In genomic region chr16:18351313-18352055, GRCm38 (mm10) we compare ENCODE assay signal across 8 mouse cellular contexts. TPM values are rescaled to one million over a fixed set of nuclear protein-coding genes. Genes with fewer than 3 reads are reported as not detected.
DNase-seq lines count a peak whose midpoint lies in the region; ATAC-seq and TF ChIP-seq lines count a peak whose summit lies in the region.

No protein-coding gene starts in this region.

- WGBS in heart, embryonic 12.5 days, result 49% methylated on average over 5 of the region's 5 CpGs
- 46% methylated on average over 5 of the region's 5 CpGs for WGBS in cerebellum, adult 2 months
- 61% methylated on average over 5 of the region's 5 CpGs for WGBS in intestine, embryonic 15.5 days

- no peak for TF ChIP-seq POLR2A in cerebellum, adult 2 months (IDR thresholded peaks at IDR 0.05; ENCODE audit: borderline replicate concordance, insufficient read depth, low read length)

- H3K27me3 ChIP-seq in heart, embryonic 12.5 days (replicated peaks), result peaks cover 25% of the 10 kb centered on the region
- H3K27me3 ChIP-seq in cerebellum, adult 2 months (ENCODE audit: control insufficient read depth, insufficient read depth, low read length), result no peaks in the 10 kb centered on the region
- peaks cover 12% of the 10 kb centered on the region for H3K27me3 ChIP-seq in intestine, embryonic 15.5 days (replicated peaks)

- H3K9me3 ChIP-seq in heart, embryonic 12.5 days (replicated peaks), result no peaks in the 10 kb centered on the region
- H3K9me3 ChIP-seq in intestine, embryonic 15.5 days, result no peaks in the 10 kb centered on the region

- DNase-seq in heart, postnatal 10 days, result peak; percentile 40 to 59
- peak; percentile 60 for DNase-seq in right cerebral cortex, postnatal 14 days
- no peak for DNase-seq in right cerebral cortex, postnatal 25 days
- DNase-seq in cerebellum, adult 2 months, result peak; percentile 67 to 68
- DNase-seq in kidney, postnatal 10 days, result peak; percentile 81
- peak; percentile 67 for DNase-seq in retina, postnatal 1 day

- H3K4me1 ChIP-seq in heart, embryonic 12.5 days (replicated peaks), result peaks cover 18% of the 10 kb centered on the region
- peaks cover 24% of the 10 kb centered on the region for H3K4me1 ChIP-seq in cerebellum, adult 2 months (ENCODE audit: control insufficient read depth, insufficient read depth, low read length)
- H3K4me1 ChIP-seq in intestine, embryonic 15.5 days (replicated peaks), result 0 out of 2 replicates have a peak, but pooled peaks cover 6% of the 10 kb centered on the region

- peak; percentile 75 for TF ChIP-seq CTCF in cerebellum, adult 2 months (IDR thresholded peaks at IDR 0.05; ENCODE audit: borderline replicate concordance, insufficient read depth, low read depth, low read length)

- H3K27ac ChIP-seq in heart, embryonic 12.5 days (ENCODE audit: poor library complexity, severe bottlenecking), result no peak overlapping the region
- H3K27ac ChIP-seq in cerebellum, adult 2 months (ENCODE audit: insufficient read depth, low read length), result no peak overlapping the region
- no peak overlapping the region for H3K27ac ChIP-seq in intestine, embryonic 15.5 days

- no peak overlapping the region for H3K9ac ChIP-seq in heart, embryonic 12.5 days
- H3K9ac ChIP-seq in intestine, embryonic 15.5 days, result no peak overlapping the region

- H3K4me3 ChIP-seq in heart, embryonic 12.5 days, result no peak overlapping the region
- H3K4me3 ChIP-seq in cerebellum, adult 2 months (replicated peaks; ENCODE audit: insufficient read depth, low read depth, low read length), result no peak overlapping the region
- H3K4me3 ChIP-seq in intestine, embryonic 15.5 days (replicated peaks), result no peak overlapping the region

- no peak overlapping the region for H3K4me2 ChIP-seq in heart, embryonic 12.5 days
- no peak overlapping the region for H3K4me2 ChIP-seq in intestine, embryonic 15.5 days (replicated peaks)

- no peaks in the 10 kb centered on the region for H3K36me3 ChIP-seq in heart, embryonic 12.5 days
- no peaks in the 10 kb centered on the region for H3K36me3 ChIP-seq in intestine, embryonic 15.5 days

- no peak for ATAC-seq in heart, embryonic 12.5 days (ENCODE audit: insufficient number of reproducible peaks, low FRiP score)
- ATAC-seq in intestine, embryonic 15.5 days, result no peak

- intact Hi-C loops in heart, postnatal 10 days (cut with DNase I), result no loop called here

RNA-seq across cellular contexts. Expression of gene Arvcf, which starts 3.5 kb away (rescaled TPM):
- 10 to 100 TPM; 25.0 to 33.6 TPM for total RNA-seq in heart, postnatal 10 days (2021)
- polyA plus RNA-seq in heart, embryonic 12.5 days (2016; fragmentation: Nextera tagmentation; extraction: Ambion mirVana), result 32.5 and 36.9 TPM in 2 replicates
- polyA plus RNA-seq in cerebellum, adult 2 months (2012; rRNA removed), result 34.7 and 38.7 TPM in 2 replicates
- 21.7 and 22.1 TPM in 2 replicates for polyA plus RNA-seq in intestine, embryonic 15.5 days (2015; fragmentation: Nextera tagmentation; extraction: Ambion mirVana)

RNA-seq across cellular contexts. Expression of gene Tango2, which starts 3.6 kb away (rescaled TPM):
- total RNA-seq in heart, postnatal 10 days (2021), result 10 to 100 TPM; 62.7 to 65.3 TPM
- 48.4 and 50.3 TPM in 2 replicates for polyA plus RNA-seq in heart, embryonic 12.5 days (2016; fragmentation: Nextera tagmentation; extraction: Ambion mirVana)
- 202 and 210 TPM in 2 replicates for polyA plus RNA-seq in cerebellum, adult 2 months (2012; rRNA removed)
- polyA plus RNA-seq in intestine, embryonic 15.5 days (2015; fragmentation: Nextera tagmentation; extraction: Ambion mirVana), result 43.0 and 49.4 TPM in 2 replicates
